In genomic region chr12:103425016-103425728, GRCm38 (mm10) we compare ENCODE assay signal across 8 mouse cellular contexts. TPM values are rescaled to one million over a fixed set of nuclear protein-coding genes. Genes with fewer than 3 reads are reported as not detected.
A peak's percentile ranks its signal among the peaks of the same experiment; 100 is the strongest.
DNase-seq lines count a peak whose midpoint lies in the region; ATAC-seq and TF ChIP-seq lines count a peak whose summit lies in the region.

No protein-coding gene starts in this region.

- no peaks in the 10 kb centered on the region for H3K27me3 ChIP-seq in thymus, adult 2 months (ENCODE audit: control insufficient read depth, insufficient read depth, low read length)
- H3K27me3 ChIP-seq in intestine, embryonic 15.5 days (replicated peaks) = no peaks in the 10 kb centered on the region
- H3K27me3 ChIP-seq in neural tube, embryonic 12.5 days (replicated peaks) = no peaks in the 10 kb centered on the region

- H3K4me2 ChIP-seq in intestine, embryonic 15.5 days (replicated peaks) = peak overlapping the region; percentile 76
- peak overlapping the region; percentile 87 for H3K4me2 ChIP-seq in neural tube, embryonic 12.5 days (replicated peaks)

- ATAC-seq in intestine, embryonic 15.5 days = no peak; the same call in 1 of the 2 replicates
- no peak; the same call in 1 of the 2 replicates for ATAC-seq in neural tube, embryonic 12.5 days (ENCODE audit: low FRiP score, low read depth)

- 10% methylated on average over 33 of the region's 33 CpGs for WGBS in thymus, adult 2 months
- WGBS in intestine, embryonic 15.5 days = 8% methylated on average over 33 of the region's 33 CpGs
- 10% methylated on average over 33 of the region's 33 CpGs for WGBS in neural tube, embryonic 12.5 days

- H3K4me3 ChIP-seq in thymus, adult 2 months (ENCODE audit: control insufficient read depth, insufficient read depth, low read length) = peak overlapping the region; percentile 83
- H3K4me3 ChIP-seq in intestine, embryonic 15.5 days (replicated peaks) = peak overlapping the region; percentile 94
- H3K4me3 ChIP-seq in neural tube, embryonic 12.5 days = peak overlapping the region; percentile 96

- no peaks in the 10 kb centered on the region for H3K9me3 ChIP-seq in intestine, embryonic 15.5 days
- no peaks in the 10 kb centered on the region for H3K9me3 ChIP-seq in neural tube, embryonic 12.5 days

- TF ChIP-seq CTCF in thymus, adult 2 months (IDR thresholded peaks at IDR 0.05; ENCODE audit: borderline replicate concordance, control insufficient read depth, extremely low read depth, insufficient read depth, low read length, poor library complexity) = no peak

- TF ChIP-seq POLR2A in thymus, adult 2 months (IDR thresholded peaks at IDR 0.05; ENCODE audit: control insufficient read depth, extremely low read depth, insufficient read depth, low read length, poor library complexity) = no peak

- H3K4me1 ChIP-seq in thymus, adult 2 months (replicated peaks; ENCODE audit: control insufficient read depth, insufficient read depth, low read length) = peaks cover 14% of the 10 kb centered on the region
- H3K4me1 ChIP-seq in intestine, embryonic 15.5 days (replicated peaks) = peaks cover 9% of the 10 kb centered on the region; the same call in 1 of the 2 replicates
- peaks cover 29% of the 10 kb centered on the region for H3K4me1 ChIP-seq in neural tube, embryonic 12.5 days

- peak; percentile 9 for DNase-seq in embryo, embryonic 10 days (ENCODE audit: low spot score)
- no peak for DNase-seq in embryo, embryonic 11 days
- no peak for DNase-seq in thymus, adult 2 months
- no peak for DNase-seq in thymus, postnatal 4 days
- no peak for DNase-seq in urinary bladder, adult 2 months (ENCODE audit: low spot score)
- no peak for DNase-seq in layer of hippocampus, postnatal 14 days (ENCODE audit: low spot score in 2 of 2)

- H3K9ac ChIP-seq in intestine, embryonic 15.5 days = peak overlapping the region; percentile 86
- peak overlapping the region; percentile 89 for H3K9ac ChIP-seq in neural tube, embryonic 12.5 days

- H3K27ac ChIP-seq in thymus, adult 2 months (ENCODE audit: control insufficient read depth, insufficient read depth, low read length) = no peak overlapping the region
- no peak overlapping the region for H3K27ac ChIP-seq in intestine, embryonic 15.5 days
- no peak overlapping the region for H3K27ac ChIP-seq in neural tube, embryonic 12.5 days

- peaks cover 9% of the 10 kb centered on the region for H3K36me3 ChIP-seq in thymus, adult 2 months (ENCODE audit: control insufficient read depth, insufficient read depth, low read length)
- no peaks in the 10 kb centered on the region for H3K36me3 ChIP-seq in intestine, embryonic 15.5 days
- H3K36me3 ChIP-seq in neural tube, embryonic 12.5 days = peaks cover 15% of the 10 kb centered on the region

RNA-seq across cellular contexts. Expression of gene Ddx24, which starts 0.5 kb away (rescaled TPM):
- 50.8 and 54.8 TPM in 2 replicates for polyA plus RNA-seq in thymus, adult 2 months (2012; rRNA removed)
- 90.6 and 99.4 TPM in 2 replicates for polyA plus RNA-seq in intestine, embryonic 15.5 days (2015; fragmentation: Nextera tagmentation; extraction: Ambion mirVana)
- 104 and 126 TPM in 2 replicates for polyA plus RNA-seq in neural tube, embryonic 12.5 days (2016; fragmentation: Nextera tagmentation; extraction: Ambion mirVana)
- 59.5 and 69.6 TPM in 2 replicates for polyA plus RNA-seq in urinary bladder, adult 2 months (2012; rRNA removed)
- 100 to 1,000 TPM; 166 to 196 TPM for total RNA-seq in layer of hippocampus, postnatal 14 days (2021)

RNA-seq across cellular contexts. Expression of gene Ifi27, which starts 8.8 kb away (rescaled TPM):
- 457 and 540 TPM in 2 replicates for polyA plus RNA-seq in thymus, adult 2 months (2012; rRNA removed)
- 45.6 and 48.8 TPM in 2 replicates for polyA plus RNA-seq in intestine, embryonic 15.5 days (2015; fragmentation: Nextera tagmentation; extraction: Ambion mirVana)
- 3.7 and 4.0 TPM in 2 replicates for polyA plus RNA-seq in neural tube, embryonic 12.5 days (2016; fragmentation: Nextera tagmentation; extraction: Ambion mirVana)
- polyA plus RNA-seq in urinary bladder, adult 2 months (2012; rRNA removed) = 201 and 267 TPM in 2 replicates
- 10 to 100 TPM; 54.1 to 54.8 TPM for total RNA-seq in layer of hippocampus, postnatal 14 days (2021)

RNA-seq across cellular contexts. Expression of gene 9330161L09Rik, which starts 17.6 kb away (rescaled TPM):
- 1.7 and 2.1 TPM in 2 replicates for polyA plus RNA-seq in thymus, adult 2 months (2012; rRNA removed)
- polyA plus RNA-seq in intestine, embryonic 15.5 days (2015; fragmentation: Nextera tagmentation; extraction: Ambion mirVana) = 0.16 and 0.48 TPM in 2 replicates
- polyA plus RNA-seq in neural tube, embryonic 12.5 days (2016; fragmentation: Nextera tagmentation; extraction: Ambion mirVana) = 0.79 and 1.1 TPM in 2 replicates
- 0.49 and 0.59 TPM in 2 replicates for polyA plus RNA-seq in urinary bladder, adult 2 months (2012; rRNA removed)
- total RNA-seq in layer of hippocampus, postnatal 14 days (2021) = 1 to 10 TPM; 2.0 to 3.4 TPM

RNA-seq across cellular contexts. Expression of gene Ifi27l2a, which starts 18.3 kb away (rescaled TPM):
- polyA plus RNA-seq in thymus, adult 2 months (2012; rRNA removed) = 1,465 and 2,132 TPM in 2 replicates
- polyA plus RNA-seq in intestine, embryonic 15.5 days (2015; fragmentation: Nextera tagmentation; extraction: Ambion mirVana) = 19.2 and 20.8 TPM in 2 replicates
- 1.1 and 2.8 TPM in 2 replicates for polyA plus RNA-seq in neural tube, embryonic 12.5 days (2016; fragmentation: Nextera tagmentation; extraction: Ambion mirVana)
- polyA plus RNA-seq in urinary bladder, adult 2 months (2012; rRNA removed) = 417 and 461 TPM in 2 replicates
- 1 to 10 TPM; 2.0 to 2.8 TPM for total RNA-seq in layer of hippocampus, postnatal 14 days (2021)

RNA-seq across cellular contexts. Expression of gene Ifi27l2b, which starts 31.9 kb away (rescaled TPM):
- 0.62 and 1.1 TPM in 2 replicates for polyA plus RNA-seq in thymus, adult 2 months (2012; rRNA removed)
- 25.4 and 30.5 TPM in 2 replicates for polyA plus RNA-seq in intestine, embryonic 15.5 days (2015; fragmentation: Nextera tagmentation; extraction: Ambion mirVana)
- polyA plus RNA-seq in neural tube, embryonic 12.5 days (2016; fragmentation: Nextera tagmentation; extraction: Ambion mirVana) = not detected in 2 replicates
- polyA plus RNA-seq in urinary bladder, adult 2 months (2012; rRNA removed) = 0.57 and 0.78 TPM in 2 replicates
- total RNA-seq in layer of hippocampus, postnatal 14 days (2021) = not detected
